Mouse (Mus musculus): ENCODE measurements around the gene Clasp2. TPM values are rescaled to one million over a fixed set of nuclear protein-coding genes. Genes with fewer than 3 reads are reported as not detected.

Gene Clasp2
- polyA plus RNA-seq (2014; fragmentation: Illumina TruSeq; extraction: RNeasy Lipid Tissue Mini Kit (QIAGEN cat#74804); ENCODE audit: low read depth, low replicate concordance), result 30.8 TPM

DNA sequence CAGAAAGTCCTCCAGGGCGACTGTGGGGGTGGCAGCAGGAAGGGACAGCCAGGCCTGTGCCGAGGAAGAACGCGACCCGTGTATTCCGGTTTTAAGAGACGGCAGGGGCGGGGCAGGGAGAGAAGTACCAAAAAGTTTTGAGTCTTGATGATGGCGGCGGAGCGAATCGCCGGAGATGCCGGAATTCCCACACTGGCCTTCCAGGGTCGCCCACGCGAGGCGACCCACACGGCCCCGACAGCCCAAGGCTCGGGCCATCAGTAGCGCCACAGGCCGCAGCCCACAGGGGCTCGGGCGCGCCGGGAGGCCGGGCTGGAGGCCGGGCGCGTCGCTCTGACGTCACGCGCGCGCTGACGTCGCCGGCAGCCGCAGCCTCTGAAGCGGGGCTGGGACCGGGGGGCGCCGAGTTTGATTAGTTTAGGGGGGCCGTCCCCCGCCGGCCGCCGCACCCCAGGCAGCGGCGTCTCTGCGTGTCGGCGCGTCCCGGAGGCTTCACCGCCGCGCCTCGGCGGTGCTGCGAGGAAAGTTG, at the start of gene Clasp2:
Gene Clasp2 (plus strand): TSS at position 366 of the 529 bp plus-strand sequence.

DNA sequence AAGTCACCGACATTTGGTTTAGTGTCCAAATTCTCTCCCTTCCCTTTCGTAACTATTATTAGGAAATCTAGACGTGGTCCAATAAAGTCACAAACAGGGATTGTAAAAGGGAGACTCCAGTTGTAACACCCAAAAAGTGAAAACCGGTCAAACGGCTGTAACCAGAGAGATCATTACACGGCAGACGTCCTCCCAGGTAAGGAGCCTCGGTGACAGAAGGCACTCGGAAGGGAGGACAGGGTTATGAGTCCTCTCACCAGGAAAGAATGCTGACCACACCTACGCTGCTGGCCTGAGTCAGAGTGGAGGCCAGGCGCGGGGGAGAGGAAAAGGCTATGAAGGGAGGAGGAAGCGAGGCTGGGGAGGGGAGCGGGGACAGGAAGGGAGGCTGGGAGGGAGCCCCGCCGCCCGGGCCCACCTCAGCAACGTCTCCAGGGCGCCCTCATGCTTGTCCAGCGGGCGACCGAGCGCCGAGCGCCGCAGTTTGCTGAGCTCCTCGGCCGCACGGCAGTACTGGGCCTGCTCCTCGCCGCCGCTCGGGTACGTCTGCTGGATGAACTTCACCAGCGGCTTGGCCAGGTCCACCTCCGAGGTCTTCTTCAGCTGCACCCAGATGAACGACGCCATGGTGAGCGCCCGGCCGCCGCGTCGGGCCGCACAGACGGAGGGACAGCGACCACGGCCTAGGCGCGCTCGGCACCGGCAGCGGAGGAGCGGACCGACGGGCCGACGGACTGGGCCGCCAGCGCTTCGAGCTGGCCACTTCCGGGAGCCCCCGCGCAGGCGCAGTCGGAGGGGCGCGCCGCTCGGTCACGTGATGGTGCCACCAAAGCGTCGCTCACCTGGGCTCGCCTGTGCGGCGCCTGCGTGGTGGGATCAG, 33.6 kb upstream of the Clasp2 start, which contains the start of gene Pdcd6ip:
Gene Pdcd6ip (minus strand): TSS at position 779 of the 880 bp plus-strand sequence.

DNA sequence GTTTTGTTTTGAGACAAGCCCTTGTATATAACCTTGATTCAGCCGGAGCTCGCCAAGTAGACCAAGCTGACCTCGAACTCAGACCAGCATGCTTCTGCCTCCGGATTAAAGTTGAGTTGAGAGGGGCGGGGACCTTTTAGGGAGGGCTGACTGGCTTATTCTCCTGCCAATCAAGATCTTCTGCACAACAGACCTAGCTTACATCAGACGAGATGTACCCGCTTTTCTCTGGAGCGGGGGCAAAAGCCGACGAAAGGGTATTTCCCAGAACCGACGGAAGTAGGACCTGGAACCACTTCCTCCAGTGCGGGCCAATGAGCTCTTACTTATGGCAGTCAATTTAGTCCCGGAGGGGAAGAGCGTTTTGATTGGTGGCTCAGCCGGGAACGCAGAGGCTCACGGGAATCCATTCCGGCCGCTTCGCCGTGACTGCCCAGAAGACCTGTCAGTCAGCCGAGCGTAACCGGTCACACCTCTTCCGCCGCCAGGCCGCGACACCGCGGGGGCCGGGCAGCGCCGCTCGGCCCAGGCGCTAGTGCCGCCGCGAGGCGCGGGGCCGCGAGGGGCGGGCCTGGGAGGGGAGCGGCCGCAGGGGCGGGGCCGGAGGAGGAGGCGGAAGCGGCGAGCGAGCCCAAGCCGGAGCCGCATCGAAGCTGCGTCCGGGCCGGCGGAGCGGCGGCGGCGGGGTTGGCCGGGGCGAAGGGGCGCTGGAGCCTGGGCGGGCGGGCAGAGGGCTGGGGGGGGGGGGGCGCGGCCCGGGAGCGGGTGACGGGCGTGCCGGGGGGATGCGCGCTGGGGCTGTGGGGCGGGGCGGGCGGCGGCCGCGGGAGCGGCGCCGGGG, 189.5 kb downstream of the Clasp2 start, which contains the start of gene Ubp1:
Gene Ubp1 (plus strand): TSS at position 401 of the 841 bp plus-strand sequence.

Other genes with a start within 250 kb of the Clasp2 start
- gene Pdcd6ip, start 33.2 kb upstream of the Clasp2 start, polyA plus RNA-seq (2014; fragmentation: Illumina TruSeq; extraction: RNeasy Lipid Tissue Mini Kit (QIAGEN cat#74804); ENCODE audit: low read depth, low replicate concordance), result 240 TPM
- gene Ubp1, start 189.5 kb downstream of the Clasp2 start, polyA plus RNA-seq (2014; fragmentation: Illumina TruSeq; extraction: RNeasy Lipid Tissue Mini Kit (QIAGEN cat#74804); ENCODE audit: low read depth, low replicate concordance), result 45.2 TPM